Mouse (Mus musculus) A20 (cell line): ENCODE measurements around the gene Gnai2.

Source experiments
- DNase-seq: peaks from one replicate; pipeline ENCODE4 v3.0.0-alpha.2; 2011; ENCODE audit warnings: low read depth, low spot score

Gene Gnai2

GRCm38 (mm10) chr9:107587833-107588639 lies 47.1 kb downstream of the Gnai2 start:
- DNase-seq, result no peak

- DNase-seq, result peak; percentile 98
These were observed 48.0 kb downstream of the Gnai2 start, which contains the start of gene Ifrd2 for GRCm38 (mm10) chr9:107586974-107587832. Ifrd2 (plus strand) TSS chr9:107587642.

GRCm38 (mm10) chr9:107586504-107586903 lies 48.7 kb downstream of the Gnai2 start:
- no peak for DNase-seq

- no peak for DNase-seq
These were observed 52.0 kb downstream of the Gnai2 start for GRCm38 (mm10) chr9:107583174-107583573.

DNA sequence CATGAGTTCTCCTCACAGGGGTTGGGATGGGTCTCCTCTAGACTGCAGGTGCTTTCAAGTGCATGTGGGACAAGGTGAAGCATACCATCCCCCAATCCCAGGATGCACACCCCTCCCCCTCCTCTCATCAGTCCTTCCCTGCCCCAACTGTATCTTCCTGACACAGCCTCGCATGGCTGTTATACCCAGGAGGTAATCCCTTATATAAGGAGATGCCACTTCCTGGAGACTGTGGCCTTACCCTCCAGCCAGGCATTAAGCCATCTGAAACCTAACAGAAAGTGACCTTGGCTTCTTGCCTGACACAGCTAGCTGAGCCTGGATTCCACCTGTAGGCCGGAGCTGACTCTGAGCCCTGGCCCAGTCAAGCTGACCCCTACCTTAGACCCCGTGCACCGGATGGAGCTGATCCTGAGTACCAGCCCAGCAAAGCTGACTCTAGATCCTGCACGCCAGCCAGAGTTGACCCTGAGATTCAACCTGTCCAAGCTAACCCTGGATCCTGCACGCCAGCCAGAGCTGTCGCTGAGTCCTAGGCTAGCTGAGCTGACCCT lies 52.6 kb downstream of the Gnai2 start:
- no peak for DNase-seq

GRCm38 (mm10) chr9:107581584-107581983 lies 53.6 kb downstream of the Gnai2 start:
- no peak for DNase-seq

DNA sequence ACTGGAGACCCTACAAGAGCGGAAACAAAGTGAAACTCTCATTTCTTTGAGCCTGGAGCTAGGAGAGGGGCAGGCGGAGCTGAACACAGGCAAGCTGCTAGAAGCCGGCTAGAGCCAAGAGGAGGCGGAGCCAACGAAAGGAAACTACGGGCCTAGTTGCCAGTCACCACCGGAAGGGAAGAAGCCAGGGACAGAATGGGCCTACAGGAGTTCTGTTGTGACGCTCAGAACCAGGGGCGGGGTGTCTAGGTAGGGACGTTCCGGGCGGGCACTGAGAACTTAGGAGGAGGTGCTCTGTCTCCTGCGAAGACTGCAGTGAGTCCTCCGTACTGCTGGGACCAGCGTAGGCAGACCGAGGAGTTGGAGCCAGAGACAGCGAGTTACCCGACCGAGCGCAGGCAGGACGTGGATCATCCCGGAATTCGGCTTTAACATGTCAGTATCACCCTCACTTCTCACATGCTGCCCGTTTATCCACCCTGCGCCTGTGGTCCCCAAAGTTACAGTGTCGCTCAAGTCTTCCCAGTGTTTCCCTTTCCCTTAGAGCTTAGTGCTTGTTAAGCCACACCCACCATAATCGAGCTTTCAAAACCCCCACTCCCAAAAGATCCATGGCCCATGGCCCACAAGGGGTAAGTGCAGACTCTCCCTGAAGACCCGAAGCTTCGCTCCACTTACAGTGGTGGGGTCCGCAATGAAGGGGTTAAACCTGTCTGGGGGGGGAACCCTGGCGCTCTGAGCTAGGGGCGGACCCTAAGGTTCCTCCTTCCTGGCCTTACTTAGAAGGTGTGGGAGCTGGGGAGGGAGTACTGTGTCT lies 54.5 kb downstream of the Gnai2 start, which contains the start of gene Hyal3:
Gene Hyal3, plus strand, starts transcription at position 318 of the 817 bp plus-strand sequence.
- DNase-seq, result peak; percentile 86

DNA sequence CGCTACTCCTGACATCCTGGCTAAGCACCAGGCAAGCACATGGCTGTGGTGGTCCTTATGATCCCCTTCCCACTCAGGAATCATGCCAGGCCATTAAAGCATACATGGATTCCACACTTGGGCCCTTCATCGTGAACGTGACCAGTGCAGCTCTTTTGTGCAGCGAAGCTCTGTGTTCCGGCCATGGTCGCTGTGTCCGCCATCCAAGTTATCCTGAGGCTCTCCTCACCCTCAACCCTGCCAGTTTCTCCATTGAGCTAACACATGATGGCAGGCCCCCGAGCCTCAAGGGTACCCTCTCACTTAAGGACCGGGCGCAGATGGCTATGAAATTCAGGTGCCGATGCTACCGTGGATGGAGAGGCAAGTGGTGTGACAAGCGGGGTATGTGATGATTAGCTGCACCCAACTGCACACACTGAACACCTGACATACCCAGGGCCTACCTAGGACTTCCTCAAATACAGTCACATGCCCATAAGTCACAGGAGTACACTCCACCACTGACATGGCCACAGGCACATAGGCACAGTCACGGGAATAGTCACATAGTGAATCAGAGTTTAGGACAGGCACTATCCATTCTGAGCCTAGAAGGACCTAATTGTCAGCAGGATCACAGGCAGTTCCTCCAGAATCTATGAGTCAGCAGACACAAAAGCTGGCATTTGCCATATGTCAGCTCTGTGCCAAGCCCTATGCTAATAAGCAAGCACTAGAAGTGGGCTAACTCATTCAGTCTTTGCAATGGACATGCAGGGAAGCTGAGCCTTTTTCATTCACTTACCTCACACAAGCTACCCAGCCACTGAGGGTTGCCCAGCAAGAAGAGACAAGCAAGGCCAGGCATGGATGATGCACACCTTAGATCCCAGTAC lies 55.9 kb downstream of the Gnai2 start:
- peak; percentile 54 for DNase-seq

DNA sequence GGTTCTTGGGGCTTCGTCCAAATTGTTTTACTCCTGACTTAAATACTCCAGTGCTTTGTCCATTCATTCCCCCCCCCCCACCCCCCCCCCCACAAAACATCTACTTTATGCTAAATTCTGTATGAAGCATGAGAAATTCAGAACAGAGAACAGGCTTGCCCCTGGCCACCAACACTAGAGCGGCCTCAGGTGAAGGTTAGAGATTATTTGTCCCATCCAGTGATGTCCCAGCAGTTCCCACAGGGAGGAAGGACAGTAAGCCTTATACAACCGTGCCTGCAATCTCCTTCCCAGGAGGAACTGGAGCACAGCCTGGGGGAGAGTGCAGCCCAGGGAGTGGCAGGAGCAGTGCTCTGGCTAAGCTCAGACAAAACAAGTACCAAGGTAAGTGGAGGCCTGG lies 56.6 kb downstream of the Gnai2 start, which contains the start of gene Naa80:
Gene Naa80, plus strand, starts transcription at position 301 of the 400 bp plus-strand sequence.
- no peak for DNase-seq

DNA sequence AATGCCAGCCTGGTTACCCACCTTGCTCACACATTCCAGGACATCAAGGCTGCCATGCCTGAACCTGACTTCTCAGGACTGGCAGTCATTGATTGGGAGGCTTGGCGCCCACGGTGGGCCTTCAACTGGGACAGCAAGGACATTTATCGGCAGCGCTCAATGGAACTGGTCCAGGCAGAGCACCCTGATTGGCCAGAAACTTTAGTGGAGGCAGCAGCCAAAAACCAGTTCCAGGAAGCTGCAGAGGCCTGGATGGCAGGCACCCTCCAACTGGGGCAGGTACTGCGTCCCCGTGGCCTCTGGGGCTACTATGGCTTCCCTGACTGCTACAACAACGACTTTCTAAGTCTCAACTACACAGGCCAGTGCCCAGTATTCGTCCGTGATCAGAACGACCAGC lies 57.3 kb downstream of the Gnai2 start:
- no peak for DNase-seq

DNA sequence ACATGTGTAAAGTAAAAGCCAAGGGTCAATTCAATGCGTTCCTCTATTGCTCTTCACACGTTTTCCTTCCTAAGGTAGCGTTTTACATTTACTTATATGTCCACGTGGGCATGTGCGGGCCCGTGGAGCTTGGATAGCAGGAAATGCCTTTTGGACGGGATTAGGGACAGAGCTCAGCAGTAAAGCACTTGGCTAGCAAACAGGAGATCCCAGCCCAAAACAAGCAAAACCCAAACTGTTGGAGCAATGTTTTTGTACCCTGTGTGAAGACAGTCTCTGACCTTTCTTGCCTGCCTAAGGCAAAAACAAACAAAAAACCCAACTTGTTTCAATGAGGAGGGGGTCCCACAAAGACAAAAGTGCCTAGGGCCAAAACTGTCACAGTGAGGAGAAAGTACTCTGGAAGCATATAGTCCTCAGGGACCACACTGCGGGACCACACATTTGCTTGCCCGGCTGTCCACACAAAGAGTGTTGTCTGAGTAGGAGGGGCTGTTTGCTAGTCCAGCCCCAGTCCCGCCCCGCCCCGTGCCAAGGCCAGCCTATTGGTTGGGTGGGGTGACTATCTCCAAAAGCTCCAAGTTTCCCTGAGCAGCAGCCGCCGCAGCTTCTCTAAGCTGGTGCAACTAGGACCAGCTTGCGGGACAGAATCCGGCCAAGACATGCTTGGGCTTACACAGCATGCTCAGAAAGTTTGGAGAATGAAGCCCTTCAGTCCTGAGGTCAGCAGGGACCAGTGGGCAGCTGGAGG lies 58.6 kb downstream of the Gnai2 start, which contains the start of gene Hyal1:
Gene Hyal1, plus strand, starts transcription at position 571 of the 751 bp plus-strand sequence.
- DNase-seq, result peak; percentile 59

DNA sequence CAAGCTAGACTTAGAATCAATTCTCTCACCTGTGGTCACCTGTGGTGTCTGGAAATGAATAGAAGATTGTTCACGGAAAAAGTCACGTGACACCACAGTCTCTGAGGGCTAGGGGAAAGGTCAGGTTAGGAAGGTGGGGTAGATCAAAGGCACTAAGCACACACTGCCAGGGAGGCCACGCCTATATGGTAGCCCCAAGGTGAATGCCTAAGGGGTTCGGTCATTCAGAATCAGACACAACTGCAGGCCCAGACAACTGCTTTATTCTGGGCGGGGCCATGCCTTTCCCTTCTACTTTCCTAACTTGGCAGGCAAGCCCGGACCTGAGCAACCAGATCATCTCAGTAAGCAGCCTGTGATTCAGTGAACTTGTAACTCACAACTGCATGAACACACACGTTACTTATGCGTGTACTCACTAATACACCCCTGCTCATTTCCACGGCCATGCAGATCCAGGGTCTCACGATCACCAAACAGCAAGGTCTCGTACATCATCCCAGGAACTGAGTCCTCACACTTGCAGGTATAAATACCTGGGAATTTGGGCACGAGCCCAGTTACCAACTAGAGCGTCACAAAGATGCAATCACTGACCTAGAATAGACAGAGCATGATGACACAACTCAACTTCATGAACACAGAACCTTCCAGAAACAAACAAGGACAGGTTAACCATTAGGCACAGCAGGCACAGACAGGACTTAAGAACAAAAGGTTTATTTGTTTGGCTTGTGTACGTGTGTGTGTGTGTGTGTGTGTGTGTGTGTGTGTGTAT lies 59.4 kb downstream of the Gnai2 start:
- DNase-seq, result no peak

- DNase-seq, result peak; percentile 60
These were observed 61.4 kb downstream of the Gnai2 start for GRCm38 (mm10) chr9:107573774-107574173.

DNA sequence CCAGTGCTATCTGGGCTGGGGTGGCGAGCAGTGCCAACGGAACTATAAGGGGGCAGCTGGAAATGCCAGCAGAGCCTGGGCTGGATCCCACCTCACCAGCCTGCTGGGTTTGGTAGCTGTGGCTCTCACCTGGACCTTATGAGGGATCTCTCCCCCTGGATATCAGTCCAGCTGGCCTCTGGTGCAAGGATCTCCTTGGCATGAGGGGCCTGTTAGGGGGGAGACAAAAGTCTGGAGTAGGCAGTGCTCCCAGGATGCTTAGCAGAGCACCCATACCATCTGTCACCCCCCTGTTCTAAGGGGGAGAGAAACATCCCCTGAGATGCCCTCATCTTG lies 62.9 kb downstream of the Gnai2 start:
- no peak for DNase-seq

DNA sequence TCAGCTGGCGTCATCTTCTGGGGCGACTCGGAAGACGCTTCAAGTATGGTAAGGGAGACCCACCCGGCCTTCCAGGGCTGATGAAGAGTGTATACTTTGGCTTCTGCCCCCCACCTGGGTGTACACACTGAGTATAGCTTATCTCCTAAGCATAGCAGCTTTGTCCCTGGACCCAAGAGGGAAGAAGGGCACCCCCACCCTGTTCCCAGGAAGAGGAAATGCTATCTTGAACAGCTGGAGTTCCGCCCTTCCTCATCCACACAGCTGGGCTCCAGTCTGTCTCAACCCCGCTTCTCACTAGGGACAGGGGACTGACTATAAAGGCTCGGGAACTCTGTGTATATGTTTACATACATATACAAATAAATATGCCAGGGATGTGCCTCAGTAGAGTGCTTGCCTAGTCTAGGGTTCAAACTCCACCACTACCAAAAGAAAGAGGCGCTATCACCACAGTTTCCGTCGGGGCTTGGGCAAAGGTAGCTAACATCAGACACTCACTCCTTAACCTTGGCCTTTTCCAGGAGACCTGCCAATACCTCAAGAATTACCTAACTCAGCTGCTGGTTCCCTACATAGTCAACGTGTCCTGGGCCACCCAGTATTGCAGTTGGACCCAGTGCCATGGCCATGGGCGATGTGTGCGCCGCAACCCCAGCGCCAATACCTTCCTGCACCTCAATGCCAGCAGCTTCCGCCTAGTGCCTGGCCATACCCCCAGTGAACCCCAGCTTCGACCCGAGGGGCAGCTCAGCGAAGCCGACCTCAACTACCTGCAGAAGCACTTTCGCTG lies 63.4 kb downstream of the Gnai2 start:
- DNase-seq, result no peak

DNA sequence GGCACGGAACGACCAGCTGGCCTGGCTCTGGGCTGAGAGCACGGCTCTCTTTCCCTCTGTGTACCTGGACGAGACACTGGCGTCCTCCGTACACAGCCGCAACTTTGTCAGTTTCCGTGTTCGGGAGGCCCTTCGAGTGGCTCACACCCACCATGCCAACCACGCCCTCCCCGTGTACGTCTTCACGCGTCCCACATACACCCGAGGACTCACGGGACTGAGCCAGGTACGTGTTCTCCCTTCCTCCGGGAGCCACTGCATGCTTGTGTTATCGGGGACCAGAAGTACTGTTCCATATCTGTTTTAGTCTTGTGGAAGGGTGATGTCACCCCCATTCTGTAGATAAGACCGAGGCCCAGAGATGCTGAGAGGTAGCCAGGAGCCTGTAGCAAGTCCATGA lies 64.3 kb downstream of the Gnai2 start:
- no peak for DNase-seq

DNA sequence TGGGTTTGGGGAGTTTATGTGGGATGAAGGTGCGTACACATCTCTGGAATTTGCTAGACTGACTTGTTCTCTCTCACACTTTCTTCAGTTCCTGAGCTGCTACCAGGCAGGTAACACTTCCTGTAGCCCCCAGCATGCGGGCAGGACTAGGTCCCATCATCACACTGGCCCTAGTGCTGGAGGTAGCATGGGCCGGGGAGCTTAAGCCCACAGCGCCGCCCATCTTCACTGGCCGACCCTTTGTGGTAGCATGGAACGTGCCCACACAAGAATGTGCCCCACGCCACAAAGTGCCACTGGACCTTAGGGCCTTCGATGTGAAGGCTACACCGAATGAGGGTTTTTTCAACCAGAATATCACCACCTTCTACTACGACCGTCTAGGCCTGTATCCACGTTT lies 65.2 kb downstream of the Gnai2 start:
- no peak for DNase-seq

GRCm38 (mm10) chr9:107569270-107569669 lies 65.9 kb downstream of the Gnai2 start:
- no peak for DNase-seq
